Mouse (Mus musculus) brain, adult 2 months (tissue): Measurements from ENCODE around the gene Eef1akmt1.
A peak's percentile ranks its signal among the peaks of the same experiment; 100 is the strongest.

Experiments
- DNase-seq: peaks from one replicate; pipeline ENCODE4 v3.0.0; 2011; ENCODE audit warnings: low read depth, low spot score

Gene Eef1akmt1

DNA sequence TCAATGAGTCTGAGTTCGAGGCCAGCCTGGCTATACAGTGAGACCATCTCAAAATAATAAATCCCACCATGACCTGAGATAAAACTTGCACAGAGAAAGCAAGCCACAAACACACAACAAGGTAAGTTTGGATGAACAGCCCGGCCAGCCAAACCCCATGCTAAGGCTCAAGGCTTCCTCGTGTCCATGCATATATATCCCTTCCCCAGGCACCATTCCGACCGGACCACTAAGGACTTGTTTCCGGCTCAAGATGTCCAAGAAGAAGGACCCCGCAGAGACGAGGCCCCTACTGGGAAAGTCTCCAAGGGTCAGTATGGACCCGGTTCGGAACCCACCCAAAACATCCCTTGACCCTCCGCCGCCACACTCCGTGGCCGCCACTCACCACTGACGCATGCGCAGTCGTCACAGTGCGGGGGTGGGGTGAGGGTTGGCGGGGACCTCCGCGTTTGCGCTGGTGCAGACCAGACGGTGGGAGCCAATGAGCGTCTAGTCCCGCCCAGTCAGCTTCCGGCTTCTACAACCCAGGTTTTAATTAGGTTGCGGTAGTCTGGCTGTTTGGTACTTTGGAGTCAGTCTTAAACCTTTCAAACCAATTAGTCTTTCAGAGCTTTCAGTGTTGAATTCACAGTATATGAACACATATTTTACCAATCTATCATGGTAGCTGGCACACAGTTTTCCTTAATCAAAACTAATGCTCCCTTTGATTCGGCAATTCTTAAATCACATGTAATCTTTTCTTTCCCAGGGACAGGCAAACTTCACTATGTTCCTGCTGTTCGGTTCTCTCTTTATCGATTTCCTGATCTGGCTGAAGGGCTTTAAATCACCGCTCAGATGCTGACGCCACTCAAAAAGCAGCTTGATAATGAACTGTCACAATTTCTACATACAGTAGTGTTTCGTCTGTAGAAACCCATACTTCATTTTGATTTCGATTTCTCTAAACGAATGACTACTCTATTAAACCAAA is at the start of gene Eef1akmt1:
TSS of gene Eef1akmt1 (minus strand) at position 458 of the 979 bp plus-strand sequence.
- peak; percentile 98 for DNase-seq

DNA sequence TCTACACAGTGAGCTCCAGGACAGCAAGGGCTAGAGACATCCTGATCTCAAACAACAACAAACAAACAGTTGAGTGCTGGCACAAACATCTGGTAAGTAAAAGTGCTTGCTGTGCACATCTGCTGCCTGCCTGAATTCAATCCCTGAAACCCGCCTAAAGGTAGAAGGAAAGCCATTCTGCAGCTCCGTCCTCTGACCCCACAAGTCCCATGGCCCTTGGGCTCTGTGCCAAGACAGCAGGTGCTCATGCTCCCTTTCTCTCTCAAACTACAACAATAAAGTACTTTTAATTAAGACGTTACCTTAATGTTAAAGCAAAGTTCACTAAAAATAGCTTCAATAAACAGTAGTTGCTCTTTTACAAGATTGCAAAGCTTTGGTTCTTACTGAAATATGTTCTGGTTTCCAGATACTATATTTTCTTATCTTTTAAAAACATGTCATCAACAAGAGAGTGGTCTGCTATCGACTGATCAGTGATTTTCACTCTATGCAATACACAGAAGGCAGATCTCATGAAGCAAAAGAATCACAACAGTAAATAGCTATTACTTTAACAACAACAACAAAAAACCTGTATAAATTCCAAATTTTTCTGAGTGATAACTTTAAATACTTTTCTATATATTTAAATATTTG is 49.3 kb upstream of the Eef1akmt1 start:
- peak; percentile 48 for DNase-seq

DNA sequence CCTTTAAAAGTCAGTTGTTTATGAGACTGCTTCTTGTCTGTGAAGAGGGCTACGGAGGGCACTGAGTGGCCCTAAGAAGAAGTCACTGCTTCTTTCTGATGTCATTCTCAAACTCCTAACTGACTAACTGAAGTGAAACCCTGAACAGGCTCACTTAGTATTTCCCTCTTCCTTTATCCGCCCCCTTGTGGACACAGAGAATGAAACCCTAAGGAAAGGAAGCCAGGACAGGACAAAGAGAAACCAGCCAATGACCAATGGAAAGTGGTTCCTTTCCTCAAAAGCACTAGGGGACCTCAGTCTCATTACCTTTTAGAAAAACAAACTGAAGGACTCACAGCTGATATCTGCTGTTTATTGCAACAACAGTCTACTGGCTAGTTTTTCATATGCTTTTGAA is 48.1 kb upstream of the Eef1akmt1 start:
- DNase-seq, result peak; percentile 65

DNA sequence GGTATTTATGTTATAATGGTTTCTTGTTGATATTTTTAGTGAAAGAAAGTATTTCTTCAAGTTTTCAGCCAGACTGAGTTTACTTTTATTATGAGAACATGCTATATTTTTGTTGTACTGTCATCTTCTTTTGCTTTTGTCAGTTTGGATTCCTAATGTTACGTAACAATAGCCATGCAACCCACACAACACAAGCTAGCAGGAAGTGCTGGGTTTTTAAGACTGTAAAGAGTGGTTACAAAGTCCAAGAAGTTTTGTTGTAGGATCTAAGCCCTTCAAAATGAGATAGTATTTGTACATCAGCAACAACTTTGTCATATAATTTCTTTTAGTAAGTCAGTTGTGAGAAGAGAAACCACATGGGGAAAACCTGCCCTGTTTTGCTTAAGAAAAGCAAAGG is 46.3 kb upstream of the Eef1akmt1 start:
- DNase-seq, result no peak

DNA sequence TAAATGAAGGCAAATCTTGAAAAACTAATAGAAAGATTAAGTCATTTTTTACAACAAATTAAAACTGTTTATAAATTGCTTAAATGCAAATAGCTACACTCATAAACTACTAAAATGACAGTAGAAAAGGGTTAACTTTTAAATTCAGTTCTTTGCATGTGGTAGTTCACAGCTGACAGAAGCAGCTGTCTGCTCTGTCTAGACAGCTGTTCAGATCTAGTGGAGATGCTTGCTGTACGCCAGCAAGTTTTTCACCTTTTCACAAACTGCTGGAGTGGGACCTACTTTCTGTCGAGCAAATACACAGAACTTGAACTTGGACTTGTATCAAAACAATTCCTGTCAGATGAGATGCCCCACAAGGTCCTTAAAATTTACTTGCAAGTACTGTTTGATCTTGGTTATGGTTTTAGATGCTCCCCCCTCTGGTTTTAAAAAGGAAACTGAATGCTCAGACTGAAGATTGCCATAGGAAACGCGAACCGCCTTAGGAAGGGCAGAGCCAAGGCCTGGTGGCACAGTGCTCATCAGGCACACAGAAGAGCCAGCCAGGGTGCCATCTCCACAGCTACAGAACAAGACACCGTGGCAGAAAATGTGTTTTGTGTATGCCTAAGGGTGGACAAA is 45.0 kb upstream of the Eef1akmt1 start:
- peak; percentile 30 for DNase-seq

DNA sequence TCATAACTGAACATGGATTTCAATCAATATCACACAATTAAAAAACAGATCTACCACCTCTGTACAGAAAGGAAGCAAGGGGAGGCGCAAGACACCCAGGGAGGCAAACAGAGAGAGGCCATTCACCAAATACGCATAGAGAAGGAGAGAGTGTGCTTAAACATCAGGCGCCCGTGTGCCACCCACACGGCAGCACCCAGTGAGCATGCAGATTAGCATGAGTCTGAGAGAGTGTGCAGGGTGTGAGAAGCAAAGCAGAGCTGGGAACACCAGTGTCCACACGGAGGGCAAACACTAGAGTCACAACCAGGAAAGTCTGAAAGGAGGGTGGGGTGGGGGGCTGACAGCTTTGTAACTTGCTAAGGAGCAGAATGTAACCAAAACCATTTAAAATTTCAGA is 44.4 kb upstream of the Eef1akmt1 start:
- DNase-seq, result peak; percentile 33

DNA sequence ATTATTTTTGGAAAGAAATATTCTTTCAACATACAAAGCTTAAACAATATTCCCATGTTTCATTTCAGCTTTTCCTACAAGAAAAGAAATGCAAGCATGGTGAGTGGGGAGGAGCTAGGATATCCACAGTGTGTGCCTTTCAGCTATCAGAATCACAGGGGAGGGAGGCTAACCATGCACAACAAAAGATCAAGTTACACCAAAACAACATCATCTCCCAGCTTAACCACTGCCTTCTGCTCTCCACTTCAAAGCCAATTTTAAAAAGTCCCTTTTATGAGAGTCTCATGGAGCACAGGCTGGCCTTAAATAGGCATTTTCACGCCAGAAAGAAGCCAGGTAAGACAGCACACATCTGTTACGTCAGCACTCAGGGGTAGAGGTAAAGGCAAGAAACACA is 39.6 kb upstream of the Eef1akmt1 start:
- no peak for DNase-seq

DNA sequence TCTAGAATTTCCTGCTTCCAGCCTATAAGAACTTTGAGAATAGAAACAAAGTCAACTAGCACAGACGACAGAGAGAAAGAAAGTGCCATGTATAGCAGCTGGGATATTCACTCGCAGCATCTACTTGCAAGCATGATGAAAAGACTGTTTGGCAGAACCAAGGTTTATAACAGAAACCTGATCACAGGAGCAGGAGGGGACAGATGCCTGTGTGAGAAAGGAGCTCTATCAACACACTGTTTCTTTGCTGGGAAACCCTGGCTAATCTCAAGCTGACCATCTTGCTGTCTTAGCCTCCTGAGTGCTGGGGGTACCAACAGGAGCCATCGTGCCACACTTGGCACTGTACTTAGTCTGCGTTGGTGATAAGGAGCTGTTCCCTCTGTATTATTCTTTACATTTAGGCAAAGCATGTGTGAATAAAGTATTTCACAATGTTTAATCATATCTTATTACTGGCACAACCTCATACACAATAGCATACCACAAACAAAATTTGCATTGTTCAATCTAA is 38.5 kb upstream of the Eef1akmt1 start:
- peak; percentile 31 for DNase-seq

DNA sequence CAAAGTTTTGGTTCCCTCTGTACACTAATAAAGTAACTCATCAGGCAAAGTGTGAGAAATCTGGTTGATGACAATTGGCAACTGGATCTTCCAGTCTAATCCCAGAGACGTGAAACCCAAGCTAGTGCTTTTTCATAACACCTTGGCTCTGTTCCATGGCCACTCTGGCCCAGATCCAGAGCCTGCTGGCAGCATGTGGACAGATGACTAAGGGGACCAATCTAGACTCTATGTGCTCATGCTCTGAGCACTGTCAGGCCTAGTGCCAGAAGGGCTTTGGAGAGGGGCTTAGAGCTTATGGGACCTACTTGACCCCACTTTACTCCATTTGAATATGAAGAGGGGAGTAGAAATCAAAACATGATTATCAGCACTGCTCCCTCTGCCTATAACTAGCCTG is 36.1 kb upstream of the Eef1akmt1 start:
- DNase-seq, result peak; percentile 91

DNA sequence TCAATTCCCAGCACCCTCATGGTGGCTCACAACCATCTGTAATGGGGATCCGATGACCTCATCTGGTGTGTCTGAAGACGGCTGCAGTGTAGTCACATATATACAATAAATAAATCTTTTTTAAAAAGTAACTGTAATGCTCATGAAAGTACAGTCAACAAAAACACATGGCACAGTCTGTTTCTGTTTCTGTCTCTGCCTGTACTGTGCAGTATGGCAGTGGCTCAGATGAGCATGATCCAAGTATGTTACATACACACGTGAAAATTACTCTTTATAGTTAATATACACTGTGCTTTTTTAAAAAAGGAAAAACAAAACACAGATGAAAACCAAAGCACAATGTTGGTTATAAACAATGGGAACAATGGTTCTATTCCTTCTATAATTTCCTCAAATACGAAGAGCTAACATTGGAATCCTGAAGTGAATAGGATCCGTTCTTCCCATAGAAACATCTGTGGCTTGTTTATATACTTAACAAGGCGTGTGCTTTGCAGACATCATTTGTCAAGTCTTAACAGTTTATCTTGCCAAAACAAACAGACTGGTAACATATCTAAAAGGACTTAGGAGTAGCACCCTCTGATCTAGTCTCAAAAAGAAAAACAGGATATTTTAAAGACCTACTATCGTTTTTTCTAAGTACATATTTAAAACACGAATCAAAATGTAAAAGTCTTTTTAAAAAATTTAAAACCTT is 35.4 kb upstream of the Eef1akmt1 start:
- DNase-seq, result no peak

DNA sequence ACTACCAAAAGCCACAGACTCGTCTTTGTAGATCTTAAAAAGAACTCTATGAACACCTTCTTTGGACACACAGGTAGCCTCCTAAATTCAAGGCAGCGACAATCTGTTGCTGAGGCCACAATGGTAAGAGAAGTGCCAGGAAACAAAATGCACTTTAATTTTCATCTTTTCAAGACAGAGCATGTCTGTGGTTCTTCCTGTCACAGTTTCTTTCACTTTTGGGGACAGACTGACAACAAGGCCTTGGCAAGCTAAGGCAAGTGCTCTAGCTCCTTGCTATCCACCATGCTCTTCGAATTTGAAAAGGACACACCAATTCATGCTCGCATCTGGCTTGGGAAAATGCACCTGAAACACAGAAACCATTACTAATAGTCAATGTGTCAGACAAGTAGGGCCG is 21.9 kb upstream of the Eef1akmt1 start:
- DNase-seq, result no peak

DNA sequence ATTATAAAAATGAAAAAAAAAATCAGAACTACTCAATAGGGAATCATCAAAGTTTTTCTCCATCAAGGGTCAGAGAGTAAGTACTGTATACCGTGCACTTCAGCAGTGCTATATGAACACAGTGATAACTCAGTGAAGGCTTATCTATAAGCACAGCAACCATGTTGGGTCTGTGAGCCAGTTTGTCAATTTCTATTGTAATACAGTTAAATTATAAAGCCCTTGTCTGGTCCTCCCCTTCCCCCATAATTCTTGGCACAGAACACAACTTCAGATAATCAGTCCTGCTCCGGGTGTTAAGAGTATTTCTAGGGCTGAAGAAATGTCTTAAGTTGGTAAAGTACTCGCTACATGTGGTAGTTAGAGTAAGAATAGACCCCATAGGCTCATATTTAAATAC is 20.4 kb upstream of the Eef1akmt1 start:
- no peak for DNase-seq

DNA sequence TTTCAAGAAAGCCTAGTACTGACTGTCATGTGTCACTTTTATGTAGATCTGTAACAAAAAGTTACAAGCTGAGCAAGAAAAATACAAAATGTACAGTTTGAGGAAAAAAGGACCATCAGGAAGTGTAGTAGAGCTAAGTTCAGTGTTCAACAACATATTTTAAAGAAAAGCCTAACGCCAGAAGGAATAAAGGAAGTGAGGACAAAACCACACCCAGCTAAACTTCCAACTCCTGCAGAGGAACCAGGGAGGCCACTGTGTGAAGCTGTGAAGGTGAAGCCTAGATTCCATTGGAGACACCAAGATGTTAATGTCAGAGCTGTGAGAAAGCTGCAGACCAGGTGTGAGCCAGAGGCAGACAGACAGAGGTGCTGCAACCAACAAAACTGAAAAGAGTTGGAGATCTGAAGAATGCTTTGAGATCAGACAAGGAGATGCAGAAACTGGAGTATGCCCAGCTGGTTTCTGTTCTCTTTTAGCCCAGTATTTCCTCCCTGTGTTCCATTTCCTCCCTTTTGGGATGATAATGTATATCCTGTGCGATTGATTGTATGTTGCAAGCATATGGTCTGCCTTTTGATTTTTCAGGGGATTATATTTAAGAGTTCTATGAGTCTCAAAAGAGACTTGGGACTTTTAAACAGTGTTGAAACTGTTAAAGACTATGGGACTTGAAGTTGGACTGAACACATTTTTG is 5.1 kb upstream of the Eef1akmt1 start:
- DNase-seq, result no peak

DNA sequence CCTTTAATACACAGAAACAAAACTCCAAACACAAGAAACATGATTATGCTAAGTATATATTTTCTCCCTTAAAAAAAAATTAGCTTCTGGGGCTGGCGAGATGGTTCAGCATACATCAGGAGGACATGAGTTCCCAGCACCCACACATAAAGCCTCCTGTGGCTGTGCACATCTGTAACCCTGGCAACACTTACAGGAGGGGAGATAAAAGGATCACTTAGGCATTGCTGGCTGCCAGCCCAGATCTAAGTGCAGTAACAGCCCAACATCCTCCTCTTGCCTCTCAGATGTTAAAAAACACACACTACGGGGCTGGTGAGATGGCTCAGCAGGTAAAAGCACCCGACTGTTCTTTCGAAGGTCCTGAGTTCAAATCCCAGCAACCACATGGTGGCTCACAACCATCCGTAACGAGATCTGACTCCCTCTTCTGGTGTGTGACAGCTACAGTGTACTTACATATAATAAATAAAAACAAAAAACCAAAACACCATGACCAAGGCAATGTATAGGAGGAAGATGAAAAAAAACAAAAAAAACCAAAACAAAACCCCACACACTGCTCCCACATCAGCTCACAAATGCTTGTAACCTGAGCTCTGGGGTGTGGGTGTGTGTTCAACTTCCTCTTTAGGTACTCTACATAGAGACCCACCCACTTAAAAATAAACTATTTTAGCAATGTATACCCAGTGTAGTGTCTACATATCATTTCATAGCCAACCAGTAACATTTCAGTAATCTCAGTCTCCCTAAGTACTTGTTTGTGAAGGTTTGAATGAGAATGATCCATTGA is 3.6 kb upstream of the Eef1akmt1 start:
- peak; percentile 15 for DNase-seq

DNA sequence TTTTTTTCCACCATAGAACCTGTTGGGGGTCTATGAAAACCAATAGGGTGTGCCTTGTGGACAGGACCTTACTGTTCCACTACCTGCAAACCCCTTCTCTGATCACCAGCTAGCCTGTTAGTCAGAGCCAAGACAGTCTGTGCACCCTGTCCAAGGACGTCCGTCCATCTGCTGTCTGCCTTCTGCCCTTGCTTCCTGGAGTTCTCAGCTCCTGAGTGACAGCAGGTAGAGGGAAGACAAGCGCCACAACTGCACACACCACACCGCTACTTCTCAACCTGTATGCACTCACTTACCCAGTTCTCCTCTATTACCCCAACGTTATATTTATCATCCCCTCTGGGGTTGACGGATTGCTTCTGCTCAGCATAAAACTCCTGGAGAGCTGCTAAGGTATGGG is 5.8 kb downstream of the Eef1akmt1 start:
- peak; percentile 36 for DNase-seq

DNA sequence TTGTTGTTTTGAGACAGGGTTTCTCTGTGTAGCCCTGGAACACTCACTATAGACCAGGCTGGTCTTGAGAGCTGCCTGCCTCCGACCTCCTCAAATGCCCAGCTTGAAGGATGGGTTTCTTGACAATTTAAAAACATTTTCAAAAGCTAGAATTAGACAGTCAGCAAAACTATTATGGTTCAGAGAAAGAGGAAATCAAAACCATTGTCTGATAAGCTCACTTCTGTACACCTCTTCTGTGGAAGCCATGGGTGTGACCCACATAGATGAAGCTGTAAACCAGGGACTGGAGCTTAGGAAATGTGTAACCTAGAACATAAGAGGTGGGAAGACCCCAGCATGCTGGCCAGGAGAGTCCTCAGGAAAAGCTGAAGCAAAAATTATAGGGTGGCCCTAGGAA is 14.5 kb downstream of the Eef1akmt1 start:
- DNase-seq, result no peak

DNA sequence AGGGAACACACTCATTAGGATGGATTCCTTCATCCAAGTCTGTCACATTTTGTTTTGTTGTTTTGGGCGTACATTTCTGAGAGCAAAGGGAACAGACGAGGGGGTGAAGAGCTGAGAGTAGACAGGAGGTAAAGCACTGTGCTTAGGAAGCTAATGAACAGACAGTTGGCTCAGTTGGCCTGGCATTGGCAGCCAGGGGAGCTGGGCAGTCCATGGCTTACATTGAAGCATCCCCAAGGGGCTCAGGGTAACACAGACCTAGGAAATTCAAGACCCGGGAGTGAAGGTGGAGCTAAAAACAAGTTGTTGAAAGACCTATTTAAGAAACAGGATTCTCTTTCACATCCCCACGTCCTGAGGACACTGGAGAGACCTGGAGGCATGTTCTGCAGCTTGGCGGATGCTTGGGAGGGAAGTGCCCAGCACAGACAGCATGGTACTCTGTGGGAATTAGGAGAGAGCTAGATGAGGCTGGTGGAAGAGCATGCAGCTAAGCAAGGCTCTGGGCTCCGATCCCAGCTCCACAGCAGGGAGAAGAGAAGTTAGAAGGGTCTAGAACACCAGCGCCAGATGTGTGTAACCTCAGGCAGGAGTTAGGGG is 15.8 kb downstream of the Eef1akmt1 start:
- DNase-seq, result peak; percentile 34

DNA sequence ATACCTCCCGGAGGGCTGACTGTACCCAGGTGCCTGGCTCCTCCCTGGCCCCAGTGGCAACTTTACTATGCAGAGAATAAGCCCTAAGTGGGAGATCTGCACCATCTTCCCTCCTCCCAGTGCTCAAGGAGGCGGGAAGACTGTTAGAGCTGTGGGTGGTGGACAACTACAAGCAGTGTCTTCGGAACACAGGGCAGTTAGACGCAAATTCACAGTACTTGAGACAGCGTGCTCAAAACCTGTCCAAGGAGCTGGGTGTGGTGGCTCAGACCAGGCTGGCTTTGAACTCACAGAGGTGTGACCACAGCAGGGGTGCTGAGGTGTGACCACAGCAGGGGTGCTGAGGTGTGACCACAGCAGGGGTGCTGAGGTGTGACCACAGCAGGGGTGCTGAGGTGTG is 17.0 kb downstream of the Eef1akmt1 start:
- no peak for DNase-seq

DNA sequence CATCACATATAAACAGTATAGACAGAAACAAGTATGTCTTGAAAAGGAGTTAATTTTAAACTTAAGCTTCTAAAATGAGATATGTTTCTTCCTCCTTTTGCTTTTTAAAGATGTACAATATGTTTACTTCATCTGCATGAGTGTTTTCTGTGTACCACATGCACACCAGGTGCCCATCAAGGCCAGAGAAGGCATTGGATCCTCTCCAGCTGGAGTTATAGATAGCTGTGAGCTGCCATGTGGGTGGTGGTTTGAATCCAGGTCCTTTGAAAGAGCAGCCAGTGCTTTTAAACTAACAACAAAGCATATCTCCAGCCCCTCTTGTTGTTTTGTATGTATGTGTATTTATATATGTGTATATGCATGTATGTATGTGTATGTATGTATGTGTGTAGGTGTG is 18.5 kb downstream of the Eef1akmt1 start:
- DNase-seq, result peak; percentile 54

DNA sequence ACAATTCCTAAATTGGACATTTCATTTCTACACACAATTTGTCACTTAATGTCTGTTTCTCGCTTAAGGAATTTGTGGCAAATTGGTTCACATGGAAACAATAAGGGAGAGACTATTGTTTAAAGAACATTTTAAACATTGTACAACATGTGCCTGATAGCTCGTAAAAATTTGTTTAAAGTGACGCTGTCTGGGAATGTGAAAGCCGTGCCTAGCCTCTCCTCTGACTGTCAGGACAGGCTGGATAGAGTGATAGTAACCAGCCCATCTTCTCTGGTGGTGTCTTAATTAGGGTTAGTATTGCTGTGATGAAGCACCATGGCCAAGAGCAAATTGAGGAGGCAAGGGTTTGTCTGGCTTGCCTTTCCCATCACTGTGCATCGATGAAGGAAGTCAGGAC is 24.4 kb downstream of the Eef1akmt1 start:
- no peak for DNase-seq
